Mouse (Mus musculus) right cerebral cortex, postnatal 10 days (tissue): ENCODE measurements around the gene Nfyc.

Experiments used
- DNase-seq, 2 experiments: peaks; one replicate each; pipeline ENCODE4 v3.0.0; 2021; ENCODE audit warnings: low spot score in 2 of 2

Gene Nfyc

DNA sequence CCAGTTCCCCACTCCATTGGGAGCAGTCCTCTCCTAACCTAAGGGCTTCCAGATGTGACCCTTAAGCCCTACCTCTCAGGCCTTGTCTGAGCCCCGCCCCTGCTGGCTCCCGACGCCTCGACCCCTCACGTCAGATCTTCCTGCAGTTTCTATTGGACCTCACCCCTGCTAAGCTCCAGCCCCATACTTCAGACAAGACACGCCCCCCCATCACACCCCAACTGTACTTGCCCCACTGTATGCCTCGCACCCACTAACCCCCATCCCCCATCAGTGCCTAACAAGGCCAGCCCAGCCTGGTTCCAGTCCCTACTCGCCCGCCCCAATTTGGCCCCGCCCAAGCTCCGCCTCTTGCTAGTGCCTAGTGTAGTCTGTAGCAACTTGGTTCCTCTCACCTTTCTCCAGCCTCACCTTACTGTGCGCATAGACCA lies 115.2 kb downstream of the Nfyc start:
- peak; percentile 57 to 59 for DNase-seq

DNA sequence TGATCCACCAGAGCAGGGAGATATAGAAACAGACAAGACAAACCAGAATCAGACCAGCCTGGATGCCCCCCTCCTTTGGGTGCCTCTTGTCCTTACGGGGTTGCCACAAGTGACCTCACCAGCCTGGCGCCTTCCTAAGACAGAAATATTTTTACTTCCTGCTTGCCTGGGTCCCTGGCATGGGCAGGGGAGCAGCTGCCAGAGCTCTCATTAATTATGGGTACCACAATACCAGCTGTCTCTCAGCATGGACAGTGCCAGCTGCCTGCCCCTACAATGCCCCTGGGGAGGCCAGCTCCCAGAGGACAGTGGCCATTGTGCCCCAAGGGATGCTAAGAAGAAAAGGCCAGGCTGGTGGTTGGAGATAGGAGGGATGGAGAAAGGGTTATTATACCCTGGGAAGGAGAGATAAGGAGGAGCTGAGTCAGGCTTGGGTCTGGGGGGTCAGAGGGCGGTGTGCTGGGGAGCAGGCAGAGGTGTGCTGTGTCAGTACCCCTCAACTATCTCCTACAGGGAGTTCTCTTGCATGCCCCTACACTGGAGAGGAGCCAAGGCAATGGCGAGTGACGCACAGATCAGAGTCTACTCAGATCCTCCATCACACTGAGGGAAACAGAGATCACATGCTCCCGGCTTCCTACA lies 117.4 kb downstream of the Nfyc start:
- DNase-seq, result peak; percentile 58 to 60

DNA sequence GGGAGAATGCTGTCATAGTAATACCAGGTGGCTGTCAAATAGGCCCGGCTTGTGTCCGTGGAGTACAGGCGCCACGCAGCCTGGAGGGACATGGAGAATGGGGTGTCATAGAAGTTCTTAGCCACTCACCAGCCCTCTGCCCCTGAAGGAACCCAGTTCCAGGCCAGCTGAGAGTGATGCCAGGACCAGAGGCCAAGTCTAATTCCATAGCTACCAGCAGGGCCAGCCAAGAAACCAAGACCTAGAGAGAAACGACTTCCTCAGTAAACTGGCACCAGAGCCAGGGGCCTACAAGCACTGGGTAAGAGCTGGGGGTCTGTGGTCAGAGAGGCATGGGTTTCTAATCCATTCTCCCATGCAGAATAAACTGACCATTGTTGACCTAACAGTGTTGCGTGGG lies 118.4 kb downstream of the Nfyc start:
- peak; percentile 59 to 64 for DNase-seq

DNA sequence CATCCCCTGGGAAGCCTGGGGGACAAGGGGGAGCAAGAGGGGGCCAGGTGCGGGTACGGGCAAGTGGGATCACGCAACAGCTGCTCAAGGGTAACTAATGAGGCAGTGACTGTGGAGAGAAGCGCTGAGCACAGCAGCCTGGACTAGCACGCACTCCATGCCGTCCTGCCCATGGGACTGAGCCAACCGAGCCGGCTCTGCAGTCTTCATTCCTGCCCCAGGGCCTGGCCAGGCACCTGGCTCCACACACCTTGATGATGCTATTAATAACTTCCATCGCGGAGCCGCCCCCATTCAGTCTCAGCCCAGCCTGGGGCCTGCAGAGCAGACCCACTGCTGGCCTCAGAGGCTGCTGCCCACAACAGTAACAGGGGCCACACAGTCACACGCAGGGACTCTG lies 119.1 kb downstream of the Nfyc start:
- DNase-seq, result no peak
